Mouse (Mus musculus) C2C12 (cell line): Measurements from ENCODE around the gene Lhx1.

Experiments used
- CEBPB ChIP-seq: IDR thresholded peaks from one replicate; pipeline ENCODE4 v1.6.1; 2011; ENCODE audit warnings: low read depth, mild to moderate bottlenecking, control low read depth, moderate library complexity
- CTCF ChIP-seq: IDR thresholded peaks from one replicate; pipeline ENCODE4 v1.5.1; 2011; ENCODE audit not compliant: control insufficient read depth, insufficient read depth, insufficient read length
- MYOD1 ChIP-seq: IDR thresholded peaks from one replicate; pipeline ENCODE4 v1.6.1; 2011; ENCODE audit warnings: low read depth; ENCODE audit not compliant: control insufficient read depth, insufficient read length

DNA sequence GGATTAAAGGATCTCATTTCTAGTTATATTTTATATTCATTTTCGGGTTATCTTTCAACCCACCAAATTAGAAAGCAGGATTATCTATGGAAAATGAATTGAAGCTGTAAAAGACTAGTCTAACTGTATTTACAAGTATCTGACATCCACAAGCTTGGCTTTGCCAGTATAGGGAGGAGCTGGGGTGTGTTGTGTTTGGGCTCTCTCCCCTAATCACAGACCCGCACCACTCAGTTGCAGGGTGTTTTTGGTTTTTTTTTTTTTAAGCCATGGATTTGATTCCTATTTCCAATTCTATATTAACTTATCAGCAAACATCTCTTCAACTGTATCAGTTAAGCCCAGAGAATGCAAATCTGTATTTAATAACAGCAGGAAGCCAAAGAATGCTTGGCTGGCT, 7.9 kb downstream of the Lhx1 start:
- TF ChIP-seq CTCF (no peak), CEBPB (no peak), MYOD1 (no peak)
